Mouse (Mus musculus): ENCODE measurements around the gene Zfp143. TPM values are rescaled to one million over a fixed set of nuclear protein-coding genes. Genes with fewer than 3 reads are reported as not detected.
A peak's percentile ranks its signal among the peaks of the same experiment; 100 is the strongest.

Gene Zfp143
- polyA plus RNA-seq, 1 experiment = 16.0 TPM

- H3K4me3 ChIP-seq (replicated peaks; ENCODE audit: insufficient read depth, low read depth, low read length) = no peak overlapping the region
- H3K27me3 ChIP-seq (ENCODE audit: control insufficient read depth, insufficient read depth, low read length) = no peaks in the 10 kb centered on the region
- DNase-seq = peak in 1 of 2 experiments; percentile 17
- no peaks in the 10 kb centered on the region for H3K4me1 ChIP-seq (ENCODE audit: control insufficient read depth, insufficient read depth, low read length)
- no peak overlapping the region for H3K27ac ChIP-seq (ENCODE audit: insufficient read depth, low read length)
- no peak for TF ChIP-seq POLR2A (IDR thresholded peaks at IDR 0.05; ENCODE audit: borderline replicate concordance, insufficient read depth, low read length)
- TF ChIP-seq CTCF (IDR thresholded peaks at IDR 0.05; ENCODE audit: borderline replicate concordance, insufficient read depth, low read depth, low read length) = no peak
- WGBS = 32% methylated on average over 1 of the region's 1 CpGs
Measured at GRCm38 (mm10) chr7:110116731-110117291, 55.8 kb downstream of the Zfp143 start.

- TF ChIP-seq CTCF (IDR thresholded peaks at IDR 0.05; ENCODE audit: borderline replicate concordance, insufficient read depth, low read depth, low read length) (no peak), POLR2A (IDR thresholded peaks at IDR 0.05; ENCODE audit: borderline replicate concordance, insufficient read depth, low read length) (no peak)
- H3K27me3 ChIP-seq (ENCODE audit: control insufficient read depth, insufficient read depth, low read length) = no peaks in the 10 kb centered on the region
- no peak overlapping the region for H3K27ac ChIP-seq (ENCODE audit: insufficient read depth, low read length)
- 88% methylated on average over 2 of the region's 2 CpGs for WGBS
- no peak for DNase-seq
- no peak overlapping the region for H3K4me3 ChIP-seq (replicated peaks; ENCODE audit: insufficient read depth, low read depth, low read length)
- H3K4me1 ChIP-seq (ENCODE audit: control insufficient read depth, insufficient read depth, low read length) = no peaks in the 10 kb centered on the region
Measured at GRCm38 (mm10) chr7:110118448-110118847, 57.4 kb downstream of the Zfp143 start.

- WGBS = 83% methylated on average over 2 of the region's 2 CpGs
- Histone ChIP-seq H3K4me3 (replicated peaks; ENCODE audit: insufficient read depth, low read depth, low read length) (no peak overlapping the region), H3K27me3 (ENCODE audit: control insufficient read depth, insufficient read depth, low read length) (no peaks in the 10 kb centered on the region), H3K27ac (ENCODE audit: insufficient read depth, low read length) (no peak overlapping the region), H3K4me1 (ENCODE audit: control insufficient read depth, insufficient read depth, low read length) (no peaks in the 10 kb centered on the region)
- TF ChIP-seq POLR2A (IDR thresholded peaks at IDR 0.05; ENCODE audit: borderline replicate concordance, insufficient read depth, low read length) = no peak
- no peak for TF ChIP-seq CTCF (IDR thresholded peaks at IDR 0.05; ENCODE audit: borderline replicate concordance, insufficient read depth, low read depth, low read length)
- peak in 1 of 2 experiments; percentile 8 for DNase-seq
Measured at GRCm38 (mm10) chr7:110120157-110120784, 59.3 kb downstream of the Zfp143 start.

- TF ChIP-seq POLR2A (IDR thresholded peaks at IDR 0.05; ENCODE audit: borderline replicate concordance, insufficient read depth, low read length) = no peak
- no peak for TF ChIP-seq CTCF (IDR thresholded peaks at IDR 0.05; ENCODE audit: borderline replicate concordance, insufficient read depth, low read depth, low read length)
- no peaks in the 10 kb centered on the region for H3K27me3 ChIP-seq (ENCODE audit: control insufficient read depth, insufficient read depth, low read length)
- DNase-seq = no peak
- WGBS = 3% methylated on average over 9 of the region's 9 CpGs
- H3K27ac ChIP-seq (ENCODE audit: insufficient read depth, low read length) = peak overlapping the region; percentile 26; the same call in 1 of the 2 replicates
- no peaks in the 10 kb centered on the region for H3K4me1 ChIP-seq (ENCODE audit: control insufficient read depth, insufficient read depth, low read length)
- peak overlapping the region; percentile 70 for H3K4me3 ChIP-seq (replicated peaks; ENCODE audit: insufficient read depth, low read depth, low read length)
Measured at GRCm38 (mm10) chr7:110121162-110121515, 60.1 kb downstream of the Zfp143 start.

- under 1% methylated on average over 81 of the region's 81 CpGs for WGBS
- TF ChIP-seq POLR2A (IDR thresholded peaks at IDR 0.05; ENCODE audit: borderline replicate concordance, insufficient read depth, low read length) = no peak
- TF ChIP-seq CTCF (IDR thresholded peaks at IDR 0.05; ENCODE audit: borderline replicate concordance, insufficient read depth, low read depth, low read length) = no peak
- Histone ChIP-seq H3K4me1 (ENCODE audit: control insufficient read depth, insufficient read depth, low read length) (no peaks in the 10 kb centered on the region), H3K27ac (ENCODE audit: insufficient read depth, low read length) (peak within 1 kb of the TSS; percentile 72), H3K27me3 (ENCODE audit: control insufficient read depth, insufficient read depth, low read length) (no peaks in the 10 kb centered on the region), H3K4me3 (replicated peaks; ENCODE audit: insufficient read depth, low read depth, low read length) (peak within 1 kb of the TSS; percentile 81)
- DNase-seq = peak; percentile 99
Measured at GRCm38 (mm10) chr7:110121516-110122288, 60.7 kb downstream of the Zfp143 start, which contains the start of gene Wee1. Gene Wee1 (plus strand): TSS chr7:110122046.

- TF ChIP-seq CTCF (IDR thresholded peaks at IDR 0.05; ENCODE audit: borderline replicate concordance, insufficient read depth, low read depth, low read length) (no peak), POLR2A (IDR thresholded peaks at IDR 0.05; ENCODE audit: borderline replicate concordance, insufficient read depth, low read length) (no peak)
- WGBS = under 1% methylated on average over 27 of the region's 27 CpGs
- H3K27me3 ChIP-seq (ENCODE audit: control insufficient read depth, insufficient read depth, low read length) = no peaks in the 10 kb centered on the region
- peak overlapping the region; percentile 81 for H3K4me3 ChIP-seq (replicated peaks; ENCODE audit: insufficient read depth, low read depth, low read length)
- H3K4me1 ChIP-seq (ENCODE audit: control insufficient read depth, insufficient read depth, low read length) = no peaks in the 10 kb centered on the region
- H3K27ac ChIP-seq (ENCODE audit: insufficient read depth, low read length) = peak overlapping the region; percentile 72
- no peak for DNase-seq
Measured at GRCm38 (mm10) chr7:110122289-110122564, 61.2 kb downstream of the Zfp143 start.

GRCm38 (mm10) chr7:110122565-110123422 lies 61.8 kb downstream of the Zfp143 start:
- Histone ChIP-seq H3K27me3 (ENCODE audit: control insufficient read depth, insufficient read depth, low read length) (no peaks in the 10 kb centered on the region), H3K4me3 (replicated peaks; ENCODE audit: insufficient read depth, low read depth, low read length) (peak overlapping the region; percentile 81), H3K4me1 (ENCODE audit: control insufficient read depth, insufficient read depth, low read length) (no peaks in the 10 kb centered on the region), H3K27ac (ENCODE audit: insufficient read depth, low read length) (peak overlapping the region; percentile 72)
- no peak for TF ChIP-seq POLR2A (IDR thresholded peaks at IDR 0.05; ENCODE audit: borderline replicate concordance, insufficient read depth, low read length)
- no peak for TF ChIP-seq CTCF (IDR thresholded peaks at IDR 0.05; ENCODE audit: borderline replicate concordance, insufficient read depth, low read depth, low read length)
- DNase-seq = peak; percentile 80 to 83
- WGBS = under 1% methylated on average over 74 of the region's 74 CpGs
